Mouse (Mus musculus): Measurements from ENCODE around the gene Pim1.
"Not testable (repeated sequence)": the region's sequence is repeated elsewhere in the genome, so short reads cannot be mapped to it uniquely, and the experiment has no call there.

Gene Pim1

GRCm38 (mm10) chr17:29490713-29491581, at the start of gene Pim1:
Gene Pim1 (plus strand): TSS chr17:29490753.
- no peak for DNase-seq

- no peak for DNase-seq
Observed at GRCm38 (mm10) chr17:29441562-29441961, 49.0 kb upstream of the Pim1 start.

- no peak for DNase-seq
Observed at GRCm38 (mm10) chr17:29442131-29442557, 48.4 kb upstream of the Pim1 start.

- no peak for DNase-seq
Observed at GRCm38 (mm10) chr17:29443724-29444123, 46.8 kb upstream of the Pim1 start.

GRCm38 (mm10) chr17:29445072-29445471, 45.5 kb upstream of the Pim1 start:
- DNase-seq: no peak

GRCm38 (mm10) chr17:29447323-29447722, 43.2 kb upstream of the Pim1 start:
- no peak for DNase-seq

- DNase-seq: no peak
Observed at GRCm38 (mm10) chr17:29448055-29448454, 42.5 kb upstream of the Pim1 start.

- no peak for DNase-seq
Observed at GRCm38 (mm10) chr17:29448561-29448960, 42.0 kb upstream of the Pim1 start.

GRCm38 (mm10) chr17:29450899-29451840, 39.4 kb upstream of the Pim1 start:
- DNase-seq: no peak

GRCm38 (mm10) chr17:29451841-29452210, 38.7 kb upstream of the Pim1 start:
- DNase-seq: no peak

GRCm38 (mm10) chr17:29454119-29454518, 36.4 kb upstream of the Pim1 start:
- DNase-seq: not testable (repeated sequence)

- peak; percentile 28 for DNase-seq
Observed at GRCm38 (mm10) chr17:29455411-29456120, 35.0 kb upstream of the Pim1 start.

GRCm38 (mm10) chr17:29456476-29456875, 34.1 kb upstream of the Pim1 start:
- no peak for DNase-seq

- no peak for DNase-seq
Observed at GRCm38 (mm10) chr17:29456926-29457325, 33.6 kb upstream of the Pim1 start.

- no peak for DNase-seq
Observed at GRCm38 (mm10) chr17:29457795-29458560, 32.6 kb upstream of the Pim1 start.

- DNase-seq: peak; percentile 71
Observed at GRCm38 (mm10) chr17:29459321-29460118, 31.0 kb upstream of the Pim1 start.

GRCm38 (mm10) chr17:29460119-29460505, 30.4 kb upstream of the Pim1 start:
- DNase-seq: no peak

- no peak for DNase-seq
Observed at GRCm38 (mm10) chr17:29463627-29464026, 26.9 kb upstream of the Pim1 start.

- DNase-seq: no peak
Observed at GRCm38 (mm10) chr17:29464068-29464467, 26.5 kb upstream of the Pim1 start.

GRCm38 (mm10) chr17:29464519-29465140, 25.9 kb upstream of the Pim1 start:
- DNase-seq: no peak
